Mouse (Mus musculus) stomach, embryonic 14.5 days (tissue): ENCODE measurements at regions not wholly inside any gene's neighbourhood (a gene's known extent, or its start where the extent isn't known, plus 50 kb on each side); places are given as distances from the start of the nearest gene placed in this dataset.

Experiments
- ATAC-seq: fragments of 200-750 bp; cut with Nextera tagmentation; 2 replicates; pipeline ENCODE4 v1.8.0; 2017; ENCODE audit warnings: low read depth, moderate TSS enrichment; ENCODE audit not compliant: insufficient number of reproducible peaks, insufficient read depth, low FRiP score
- H3K27ac ChIP-seq: fragments of 300-500 bp; sonication (generic); 2 replicates; pipeline ENCODE4 v1.5.1; 2014; ENCODE audit warnings: mild to moderate bottlenecking, low read length, moderate library complexity, mixed read lengths
- H3K27me3 ChIP-seq: fragments of 300-500 bp; sonication (generic); 2 replicates; pipeline ENCODE4 v1.6.1; 2014; ENCODE audit warnings: low read length, control low read depth, mixed read lengths; ENCODE audit not compliant: control insufficient read depth, insufficient read depth
- H3K36me3 ChIP-seq: fragments of 300-500 bp; sonication (generic); 2 replicates; pipeline ENCODE4 v1.6.1; 2014; ENCODE audit warnings: mild to moderate bottlenecking, control low read depth, low read length, moderate library complexity, mixed read lengths; ENCODE audit not compliant: control insufficient read depth, insufficient read depth
- H3K4me1 ChIP-seq: fragments of 300-500 bp; sonication (generic); 2 replicates; pipeline ENCODE4 v1.6.1; 2014; ENCODE audit warnings: low read length, control low read depth, mixed read lengths; ENCODE audit not compliant: control insufficient read depth, insufficient read depth
- H3K4me2 ChIP-seq: fragments of 300-500 bp; sonication (generic); replicated peaks from 2 replicates; pipeline ENCODE4 v1.6.1; 2014; ENCODE audit warnings: low read depth, low read length, control low read depth
- H3K4me3 ChIP-seq: fragments of 300-500 bp; sonication (generic); 2 replicates; pipeline ENCODE4 v1.5.1; 2014; ENCODE audit warnings: low read depth, low read length, control low read depth
- H3K9ac ChIP-seq: fragments of 300-500 bp; sonication (generic); replicated peaks from 2 replicates; pipeline ENCODE4 v1.6.1; 2014; ENCODE audit warnings: low read depth, mild to moderate bottlenecking, control low read depth, low read length, moderate library complexity, mixed read lengths
- H3K9me3 ChIP-seq: fragments of 300-500 bp; sonication (generic); 2 replicates; pipeline ENCODE4 v1.6.1; 2016; ENCODE audit warnings: low read depth, low read length, control low read depth; ENCODE audit not compliant: control insufficient read depth
- WGBS: fragments of 180-500 bp; shearing (Covaris S2); extraction: QIAGEN DNeasy Blood & Tissue Kit; methylation state at CpG from one replicate; pipeline ENCODE4 v1.1.7; 2014; 5-methylcytosine and 5-hydroxymethylcytosine counted together

DNA sequence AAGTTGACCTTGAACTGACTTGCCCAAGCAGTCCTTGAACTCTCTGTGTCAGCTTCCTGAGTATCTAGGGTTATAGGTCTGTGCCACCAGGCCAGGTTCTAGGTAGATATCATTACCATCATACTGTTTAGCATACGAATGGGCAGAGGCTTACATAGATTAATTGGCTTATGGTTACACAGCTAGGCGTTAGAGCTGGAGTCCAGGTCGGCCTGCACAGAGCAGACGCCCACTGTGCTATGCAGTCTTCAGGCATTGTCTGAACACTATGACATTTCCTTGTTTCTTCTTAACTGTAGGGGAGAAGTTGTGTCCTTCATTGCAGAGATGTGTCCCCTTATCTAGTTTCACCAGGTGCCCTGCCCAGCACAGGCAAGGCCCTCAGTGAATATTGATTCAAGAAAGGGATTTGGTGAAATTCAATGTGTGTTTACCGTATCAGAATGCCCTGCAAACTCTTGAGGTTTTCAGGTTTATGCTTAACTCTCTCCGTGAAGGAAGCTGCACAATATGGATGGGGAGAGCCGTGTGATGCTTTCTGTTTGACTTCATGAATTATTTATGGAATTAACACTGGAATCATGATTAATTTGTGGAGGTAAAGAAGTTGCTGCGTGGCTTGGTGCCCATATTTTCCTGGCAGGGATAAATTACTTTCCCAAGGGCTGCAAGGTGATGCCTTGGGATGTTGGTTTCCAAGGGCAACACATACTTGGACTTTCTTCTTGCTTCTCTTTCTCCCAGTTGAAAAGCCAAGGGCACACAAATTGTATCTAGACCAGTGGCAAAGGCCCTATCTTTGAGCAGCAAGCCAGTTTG lies 78.7 kb upstream of the Pcdh8 start:
- H3K9ac ChIP-seq: no peak overlapping the region
- WGBS: 71% methylated on average over 8 of the region's 8 CpGs
- no peak for ATAC-seq
- H3K36me3 ChIP-seq: no peaks in the 10 kb centered on the region
- H3K4me1 ChIP-seq: no peaks in the 10 kb centered on the region
- H3K9me3 ChIP-seq: no peaks in the 10 kb centered on the region
- no peak overlapping the region for H3K4me2 ChIP-seq
- H3K4me3 ChIP-seq: no peak overlapping the region
- no peak overlapping the region for H3K27ac ChIP-seq
- no peaks in the 10 kb centered on the region for H3K27me3 ChIP-seq

DNA sequence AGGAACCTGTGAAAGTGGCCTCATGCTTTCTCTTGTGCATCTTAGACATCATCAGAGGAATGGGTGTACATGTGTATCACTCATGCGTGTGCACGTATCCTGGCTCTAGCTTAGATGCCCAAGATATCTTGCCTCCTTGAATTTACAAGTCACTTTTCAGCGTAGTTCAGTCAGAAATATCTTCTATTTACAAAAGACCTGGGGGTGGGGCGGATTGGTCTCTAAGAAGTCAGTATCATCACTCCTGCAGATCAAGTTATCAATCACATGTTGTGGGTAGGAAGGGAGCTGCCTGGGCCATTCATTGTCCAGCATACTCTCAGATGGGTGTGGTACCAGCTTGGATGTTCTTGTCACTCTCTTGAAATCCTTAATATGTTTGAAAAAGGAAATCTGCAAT lies 77.0 kb upstream of the Pcdh8 start:
- WGBS: 79% methylated on average over 4 of the region's 4 CpGs
- no peaks in the 10 kb centered on the region for H3K4me1 ChIP-seq
- H3K4me3 ChIP-seq: no peak overlapping the region
- no peak for ATAC-seq
- H3K27ac ChIP-seq: no peak overlapping the region
- no peaks in the 10 kb centered on the region for H3K36me3 ChIP-seq
- H3K9ac ChIP-seq: no peak overlapping the region
- H3K4me2 ChIP-seq: no peak overlapping the region
- H3K9me3 ChIP-seq: no peaks in the 10 kb centered on the region
- no peaks in the 10 kb centered on the region for H3K27me3 ChIP-seq

DNA sequence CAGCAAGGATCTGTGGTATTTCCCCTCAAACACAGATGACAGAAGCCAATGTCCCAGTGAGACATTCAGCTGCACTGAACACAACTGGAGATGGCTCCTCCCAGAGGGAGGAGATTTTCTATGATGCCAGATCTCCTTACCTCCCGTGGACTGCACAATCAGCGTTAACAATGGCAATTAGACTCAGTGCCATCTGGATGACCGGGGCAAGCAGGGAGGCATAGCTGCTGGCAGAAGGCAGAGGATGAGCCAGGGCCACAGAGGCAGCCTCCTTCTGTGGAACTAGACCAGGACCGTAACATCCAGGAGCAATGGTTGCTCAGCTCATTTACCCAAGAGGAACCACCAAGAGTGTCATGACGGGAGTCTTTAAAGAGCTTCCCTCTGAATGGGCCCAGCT lies 73.2 kb upstream of the Pcdh8 start:
- ATAC-seq: no peak
- Histone ChIP-seq H3K4me3 (no peak overlapping the region), H3K9ac (no peak overlapping the region), H3K4me2 (no peak overlapping the region), H3K27ac (no peak overlapping the region), H3K36me3 (no peaks in the 10 kb centered on the region), H3K9me3 (no peaks in the 10 kb centered on the region), H3K27me3 (no peaks in the 10 kb centered on the region), H3K4me1 (no peaks in the 10 kb centered on the region)
- WGBS: 89% methylated on average over 5 of the region's 5 CpGs

DNA sequence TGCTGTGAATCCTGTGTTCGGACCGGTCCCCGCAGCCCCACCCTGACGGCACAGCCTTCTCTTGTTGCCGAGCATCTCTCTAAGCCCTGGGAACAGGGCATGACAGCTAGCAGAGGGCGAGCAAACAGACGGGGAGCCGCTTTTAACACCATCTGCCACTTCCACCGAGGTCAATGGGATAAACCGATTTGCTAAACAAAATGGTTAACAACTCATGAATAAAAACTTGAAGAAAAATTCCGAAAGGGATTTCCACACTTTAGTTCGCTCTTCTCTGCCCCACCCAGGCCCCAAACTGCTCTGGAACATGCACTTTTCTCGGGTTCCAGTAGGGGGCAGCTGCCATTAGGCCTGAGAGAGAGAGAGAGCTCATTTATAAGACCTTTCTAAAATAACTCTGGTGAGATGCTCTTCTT lies 72.0 kb upstream of the Pcdh8 start:
- no peak overlapping the region for H3K4me3 ChIP-seq
- H3K27ac ChIP-seq: no peak overlapping the region
- no peak overlapping the region for H3K4me2 ChIP-seq
- no peak overlapping the region for H3K9ac ChIP-seq
- no peaks in the 10 kb centered on the region for H3K36me3 ChIP-seq
- 13% methylated on average over 13 of the region's 13 CpGs for WGBS
- no peak for ATAC-seq
- no peaks in the 10 kb centered on the region for H3K4me1 ChIP-seq
- H3K27me3 ChIP-seq: no peaks in the 10 kb centered on the region
- H3K9me3 ChIP-seq: no peaks in the 10 kb centered on the region

DNA sequence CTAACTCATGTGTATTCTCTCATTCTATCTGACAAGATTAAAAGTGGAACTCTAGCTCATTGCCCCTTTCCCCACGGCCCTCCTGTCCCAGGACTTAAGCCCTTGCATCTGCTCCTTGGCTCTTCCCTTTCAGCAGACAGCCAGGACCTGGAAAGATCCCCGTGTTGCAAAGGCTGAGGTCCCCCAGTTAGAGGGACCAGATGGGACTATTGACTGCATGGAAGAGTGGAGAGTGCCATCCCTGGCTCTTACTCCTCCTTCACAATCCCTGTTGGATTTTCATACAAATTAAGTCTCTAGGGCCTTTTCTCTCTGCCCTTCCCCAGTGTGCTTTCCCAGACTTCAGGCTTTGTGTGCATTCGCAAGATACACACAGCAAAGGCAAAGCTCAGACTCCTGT lies 71.6 kb upstream of the Pcdh8 start:
- H3K36me3 ChIP-seq: no peaks in the 10 kb centered on the region
- H3K27ac ChIP-seq: no peak overlapping the region
- no peaks in the 10 kb centered on the region for H3K27me3 ChIP-seq
- ATAC-seq: no peak
- H3K4me3 ChIP-seq: no peak overlapping the region
- WGBS: 29% methylated on average over 3 of the region's 3 CpGs
- no peaks in the 10 kb centered on the region for H3K9me3 ChIP-seq
- H3K4me1 ChIP-seq: no peaks in the 10 kb centered on the region
- H3K4me2 ChIP-seq: no peak overlapping the region
- no peak overlapping the region for H3K9ac ChIP-seq

DNA sequence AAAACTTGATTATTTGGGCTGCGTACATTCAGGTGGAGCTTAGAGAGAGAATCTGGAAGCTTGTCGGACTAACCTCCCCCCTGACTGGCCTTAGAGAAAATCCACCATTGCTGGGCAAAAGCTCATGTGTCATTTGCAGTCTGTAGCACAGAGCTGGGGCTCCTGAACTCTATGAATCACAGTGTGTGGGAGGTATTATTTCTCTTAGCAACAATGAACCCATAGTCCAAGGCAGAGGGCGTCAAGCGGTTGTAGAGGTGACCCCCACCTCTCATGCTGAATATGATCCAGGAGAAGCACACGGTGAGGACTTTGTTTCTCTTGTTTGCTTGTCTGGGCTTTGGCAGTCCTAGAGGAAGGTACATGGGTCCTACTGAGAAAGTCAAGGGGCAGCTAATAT lies 66.0 kb upstream of the Pcdh8 start:
- WGBS: 47% methylated on average over 5 of the region's 5 CpGs
- H3K36me3 ChIP-seq: no peaks in the 10 kb centered on the region
- H3K27ac ChIP-seq: no peak overlapping the region
- ATAC-seq: no peak
- H3K9me3 ChIP-seq: no peaks in the 10 kb centered on the region
- H3K9ac ChIP-seq: no peak overlapping the region
- no peaks in the 10 kb centered on the region for H3K27me3 ChIP-seq
- H3K4me2 ChIP-seq: no peak overlapping the region
- H3K4me1 ChIP-seq: no peaks in the 10 kb centered on the region
- no peak overlapping the region for H3K4me3 ChIP-seq

DNA sequence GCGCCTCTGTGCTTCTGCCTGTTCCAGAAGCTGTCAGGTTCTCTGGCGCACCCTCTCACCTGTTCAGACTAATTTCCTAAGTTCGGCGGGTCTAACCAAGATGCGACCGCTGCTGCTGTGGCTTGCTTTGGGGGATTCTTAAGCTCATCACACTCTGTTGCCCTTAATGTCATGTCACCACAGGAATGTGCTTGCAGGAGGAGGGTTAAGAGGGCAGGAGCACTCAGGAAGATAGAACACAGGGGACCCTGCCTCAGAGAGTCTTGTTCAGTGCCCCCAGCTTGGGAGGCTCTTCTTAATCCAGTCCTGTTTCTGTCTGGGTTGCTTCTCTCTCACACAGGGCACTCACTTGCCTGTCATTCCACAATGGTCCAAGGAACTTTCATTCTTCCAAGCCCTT lies 65.1 kb upstream of the Pcdh8 start:
- Histone ChIP-seq H3K4me2 (no peak overlapping the region), H3K9ac (no peak overlapping the region), H3K4me1 (no peaks in the 10 kb centered on the region), H3K4me3 (no peak overlapping the region), H3K27ac (no peak overlapping the region), H3K27me3 (no peaks in the 10 kb centered on the region), H3K36me3 (no peaks in the 10 kb centered on the region), H3K9me3 (no peaks in the 10 kb centered on the region)
- no peak for ATAC-seq
- WGBS: 85% methylated on average over 5 of the region's 6 CpGs

DNA sequence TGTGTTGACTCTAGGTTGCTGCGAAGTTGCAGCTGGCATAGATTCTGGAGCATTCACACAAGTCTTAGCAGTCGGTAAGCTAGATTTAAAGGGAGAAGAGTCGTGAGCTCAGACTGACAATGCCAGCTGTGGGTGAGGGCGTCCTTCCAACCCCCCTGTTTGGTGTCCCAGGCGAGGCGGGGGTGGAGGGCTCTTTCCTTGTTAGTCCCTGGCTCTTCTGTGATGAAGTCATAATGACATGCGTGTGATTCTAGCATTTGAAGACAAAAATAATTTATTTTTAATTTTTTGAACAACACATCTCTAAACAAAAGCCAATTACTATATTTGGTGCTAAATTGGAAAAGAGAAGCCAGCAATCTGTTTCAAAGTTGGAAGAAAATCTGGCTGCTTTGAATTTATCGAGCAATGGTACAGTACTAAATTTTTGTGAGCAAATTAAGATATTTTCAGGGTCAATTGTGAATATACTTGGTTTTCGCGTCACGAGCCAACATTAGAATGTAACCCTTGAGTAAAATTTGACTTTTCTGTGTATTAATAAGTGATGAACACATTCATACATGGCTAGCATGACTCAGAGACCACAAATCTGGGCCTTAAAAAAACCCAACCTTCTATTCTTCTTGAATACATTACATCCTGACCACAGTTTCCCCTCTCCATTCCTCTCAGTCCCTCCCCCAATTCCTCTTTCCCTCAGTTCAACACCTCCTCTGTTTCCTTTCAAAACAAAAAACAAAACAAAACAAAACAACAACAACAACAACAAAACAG lies 53.7 kb upstream of the Pcdh8 start:
- WGBS: 90% methylated on average over 11 of the region's 11 CpGs
- no peak for ATAC-seq
- no peak overlapping the region for H3K9ac ChIP-seq
- no peak overlapping the region for H3K27ac ChIP-seq
- no peak overlapping the region for H3K4me3 ChIP-seq
- no peaks in the 10 kb centered on the region for H3K27me3 ChIP-seq
- H3K36me3 ChIP-seq: no peaks in the 10 kb centered on the region
- H3K4me1 ChIP-seq: no peaks in the 10 kb centered on the region
- H3K4me2 ChIP-seq: no peak overlapping the region
- H3K9me3 ChIP-seq: no peaks in the 10 kb centered on the region
